Mouse (Mus musculus): ENCODE results near the gene Plekhh2. TPM values are rescaled to one million over a fixed set of nuclear protein-coding genes. Genes with fewer than 3 reads are reported as not detected.

Plekhh2 gene
- total and polyA plus RNA-seq, 3 experiments, result 0.21 to 1.7 (median 1.1) TPM

DNA sequence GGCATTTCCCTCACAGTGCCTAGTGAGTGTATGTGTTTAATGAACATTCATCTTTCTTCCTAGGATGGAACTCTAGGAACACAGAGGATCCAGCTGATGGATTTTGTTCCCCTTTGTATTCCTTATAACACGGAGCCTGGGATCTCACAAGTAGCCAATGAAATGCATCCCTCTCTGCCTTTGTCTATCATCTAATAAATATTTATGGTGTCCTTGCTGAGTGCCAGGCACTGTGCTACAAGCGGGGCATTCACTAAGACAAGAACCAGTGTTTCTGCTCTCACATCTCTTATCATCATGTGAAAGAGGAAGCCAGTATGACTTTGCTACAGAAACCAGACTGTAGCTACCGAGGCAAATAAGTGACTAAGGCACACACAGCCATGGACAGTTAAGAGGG, 3.0 kb upstream of the Plekhh2 start:
- H3K79me2 ChIP-seq (replicated peaks; ENCODE audit: control insufficient read depth, extremely low read depth, insufficient read depth, poor library complexity, severe bottlenecking), result no peaks in the 10 kb centered on the region
- DNase-seq (ENCODE audit: extremely low read depth), result no peak
- H3K4me3 ChIP-seq (replicated peaks in 1 of 3; ENCODE audit: low read depth in 2 of 3, low read length in 2 of 3, poor library complexity in 1 of 3), result no peak overlapping the region
- H3K4me1 ChIP-seq (ENCODE audit: control insufficient read depth in 1 of 2, insufficient read depth in 2 of 2), result peaks cover 7 to 25% of the 10 kb centered on the region in 2 experiments
- no peaks in the 10 kb centered on the region for H3K27me3 ChIP-seq (replicated peaks)
- no peaks in the 10 kb centered on the region for H3K36me3 ChIP-seq (replicated peaks in 1 of 2; ENCODE audit: control insufficient read depth in 1 of 2, insufficient read depth in 1 of 2, low read length in 1 of 2)
- H3K4me2 ChIP-seq (ENCODE audit: insufficient read depth, low read depth, poor library complexity, severe bottlenecking), result no peak overlapping the region
- no peaks in the 10 kb centered on the region for H3K9me3 ChIP-seq (replicated peaks; ENCODE audit: low read length)
- dilution Hi-C loops (cut with MboI; ENCODE audit: extremely low pct_ligation_motif_present, extremely low pct_unique_long_range_greater_than_20kb, low sequenced_read_pairs) (no loop called here), in situ Hi-C loops (cut with MboI; ENCODE audit: low pct_ligation_motif_present, low pct_unique_long_range_greater_than_20kb, low sequenced_read_pairs) (no loop called here)
- H3K9ac ChIP-seq (ENCODE audit: insufficient read depth, low read depth), result no peak overlapping the region
- TF ChIP-seq ZC3H11A (IDR thresholded peaks at IDR 0.05; ENCODE audit: low read depth, low read length), result no peak
- H3K27ac ChIP-seq (ENCODE audit: insufficient read depth, low read depth), result no peak overlapping the region

DNA sequence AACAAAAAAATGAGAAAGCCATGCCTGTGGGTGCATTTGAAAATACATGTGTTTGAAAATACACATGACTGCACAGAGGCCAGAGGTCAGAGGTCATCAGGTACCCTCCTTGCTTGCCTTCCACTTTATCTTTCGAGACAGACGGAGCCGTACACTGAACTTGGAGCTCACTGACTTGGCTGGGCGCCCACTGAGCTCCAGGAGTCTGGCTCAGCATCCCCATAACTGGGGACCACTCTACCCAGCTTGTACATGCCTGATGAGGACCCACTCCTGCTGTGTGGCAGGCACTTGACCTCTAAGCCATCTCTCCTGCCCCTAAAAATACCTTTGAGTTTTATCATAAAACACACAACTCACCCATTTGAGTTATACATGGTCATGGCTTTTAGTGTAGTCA, 2.5 kb upstream of the Plekhh2 start:
- Histone ChIP-seq H3K27ac (ENCODE audit: insufficient read depth, low read depth) (no peak overlapping the region), H3K4me2 (ENCODE audit: insufficient read depth, low read depth, poor library complexity, severe bottlenecking) (no peak overlapping the region), H3K27me3 (replicated peaks) (no peaks in the 10 kb centered on the region), H3K9ac (ENCODE audit: insufficient read depth, low read depth) (no peak overlapping the region), H3K9me3 (replicated peaks; ENCODE audit: low read length) (no peaks in the 10 kb centered on the region), H3K36me3 (replicated peaks in 1 of 2; ENCODE audit: control insufficient read depth in 1 of 2, insufficient read depth in 1 of 2, low read length in 1 of 2) (no peaks in the 10 kb centered on the region), H3K4me1 (ENCODE audit: control insufficient read depth in 1 of 2, insufficient read depth in 2 of 2) (peaks cover 9 to 25% of the 10 kb centered on the region in 2 experiments), H3K4me3 (replicated peaks in 1 of 3; ENCODE audit: low read depth in 2 of 3, low read length in 2 of 3, poor library complexity in 1 of 3) (no peak overlapping the region), H3K79me2 (replicated peaks; ENCODE audit: control insufficient read depth, extremely low read depth, insufficient read depth, poor library complexity, severe bottlenecking) (no peaks in the 10 kb centered on the region)
- in situ Hi-C loops (cut with MboI; ENCODE audit: low pct_ligation_motif_present, low pct_unique_long_range_greater_than_20kb, low sequenced_read_pairs), result no loop called here
- TF ChIP-seq SMC3 (IDR thresholded peaks at IDR 0.05; ENCODE audit: low read depth, low read length) (no peak), ELF1 (IDR thresholded peaks at IDR 0.05; ENCODE audit: low read depth, low read length) (no peak), BHLHE40 (IDR thresholded peaks at IDR 0.05; ENCODE audit: low read depth, low read length) (no peak), RCOR1 (conservative IDR thresholded peaks at IDR 0.05; ENCODE audit: low read depth, low read length) (no peak)
- dilution Hi-C loops (cut with MboI; ENCODE audit: extremely low pct_ligation_motif_present, extremely low pct_unique_long_range_greater_than_20kb, low sequenced_read_pairs), result no loop called here
- DNase-seq (ENCODE audit: extremely low read depth), result no peak

DNA sequence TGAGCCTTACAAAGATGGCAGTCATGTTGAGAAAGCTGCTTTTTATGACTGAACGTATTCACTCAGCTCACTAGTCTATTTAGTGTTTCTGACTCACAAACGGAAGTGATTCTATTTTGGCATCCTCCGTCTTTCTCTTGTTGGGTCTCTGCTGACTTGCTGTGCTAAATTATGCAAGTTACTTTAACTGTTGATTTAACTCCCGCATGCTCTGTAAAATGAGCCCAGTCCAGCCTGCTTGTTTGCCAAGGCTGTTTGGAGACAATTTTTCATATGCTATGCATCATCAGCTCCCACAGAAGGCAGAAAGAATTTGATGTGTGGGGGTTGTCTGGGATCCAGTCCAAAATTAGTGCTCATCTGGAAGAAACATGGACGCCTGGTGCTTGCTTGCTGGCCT, 1.3 kb upstream of the Plekhh2 start:
- H3K27me3 ChIP-seq (replicated peaks), result no peaks in the 10 kb centered on the region
- peak overlapping the region; percentile 21; the same call in 1 of the 2 replicates for H3K27ac ChIP-seq (ENCODE audit: insufficient read depth, low read depth)
- H3K79me2 ChIP-seq (replicated peaks; ENCODE audit: control insufficient read depth, extremely low read depth, insufficient read depth, poor library complexity, severe bottlenecking), result no peaks in the 10 kb centered on the region
- no peaks in the 10 kb centered on the region for H3K9me3 ChIP-seq (replicated peaks; ENCODE audit: low read length)
- in situ Hi-C loops (cut with MboI; ENCODE audit: low pct_ligation_motif_present, low pct_unique_long_range_greater_than_20kb, low sequenced_read_pairs) (no loop called here), dilution Hi-C loops (cut with MboI; ENCODE audit: extremely low pct_ligation_motif_present, extremely low pct_unique_long_range_greater_than_20kb, low sequenced_read_pairs) (no loop called here)
- H3K36me3 ChIP-seq (replicated peaks in 1 of 2; ENCODE audit: control insufficient read depth in 1 of 2, insufficient read depth in 1 of 2, low read length in 1 of 2), result no peaks in the 10 kb centered on the region
- peak; percentile 55 for DNase-seq (ENCODE audit: extremely low read depth)
- H3K4me2 ChIP-seq (ENCODE audit: insufficient read depth, low read depth, poor library complexity, severe bottlenecking), result peak overlapping the region; percentile 87
- H3K4me1 ChIP-seq (ENCODE audit: control insufficient read depth in 1 of 2, insufficient read depth in 2 of 2), result peaks cover 9 to 25% of the 10 kb centered on the region in 2 experiments
- no peak overlapping the region for H3K4me3 ChIP-seq (replicated peaks in 1 of 3; ENCODE audit: low read depth in 2 of 3, low read length in 2 of 3, poor library complexity in 1 of 3)
- H3K9ac ChIP-seq (ENCODE audit: insufficient read depth, low read depth), result 0 out of 2 replicates have a peak overlapping the region, but pooled peaks have one; percentile 34
- TF ChIP-seq MAZ (IDR thresholded peaks at IDR 0.05; ENCODE audit: low read depth, low read length) (peak; percentile 30; the same call in 1 of the 2 replicates), PAX5 (IDR thresholded peaks at IDR 0.05; ENCODE audit: low read length) (no peak), E2F4 (IDR thresholded peaks at IDR 0.05; ENCODE audit: insufficient replicate concordance, low read depth, low read length) (no peak), SMC3 (IDR thresholded peaks at IDR 0.05; ENCODE audit: low read depth, low read length) (no peak), RCOR1 (conservative IDR thresholded peaks at IDR 0.05; ENCODE audit: low read depth, low read length) (0 out of 2 replicates have a peak, but pooled peaks have one; percentile 61), ZKSCAN1 (IDR thresholded peaks at IDR 0.05; ENCODE audit: borderline replicate concordance, low read depth, low read length) (no peak), HCFC1 (IDR thresholded peaks at IDR 0.05; ENCODE audit: low read depth, low read length) (0 out of 2 replicates have a peak, but pooled peaks have one; percentile 33), BHLHE40 (IDR thresholded peaks at IDR 0.05; ENCODE audit: low read depth, low read length) (peak; percentile 28; the same call in 1 of the 2 replicates), IRF4 (IDR thresholded peaks at IDR 0.05; ENCODE audit: low read depth, low read length) (peak; percentile 71; the same call in 1 of the 2 replicates), ZNF384 (IDR thresholded peaks at IDR 0.05; ENCODE audit: low read depth, low read length) (0 out of 2 replicates have a peak, but pooled peaks have one; percentile 47), ETS1 (conservative IDR thresholded peaks at IDR 0.05; ENCODE audit: low read depth, low read length) (peak; percentile 62), SIN3A (IDR thresholded peaks at IDR 0.05; ENCODE audit: low read length) (peak; percentile 52), CHD1 (IDR thresholded peaks at IDR 0.05; ENCODE audit: low read depth, low read length) (0 out of 2 replicates have a peak, but pooled peaks have one; percentile 56), EP300 (IDR thresholded peaks at IDR 0.05; ENCODE audit: low read length) (peak; percentile 73), CHD2 (IDR thresholded peaks at IDR 0.05; ENCODE audit: low read length) (peak; percentile 44; the same call in 1 of the 2 replicates), MYC (IDR thresholded peaks at IDR 0.05; ENCODE audit: low read depth, low read length) (peak; percentile 64; the same call in 1 of the 2 replicates), TCF12 (IDR thresholded peaks at IDR 0.05; ENCODE audit: low read depth, low read length) (0 out of 2 replicates have a peak, but pooled peaks have one; percentile 29), ZC3H11A (IDR thresholded peaks at IDR 0.05; ENCODE audit: low read depth, low read length) (no peak), USF1 (IDR thresholded peaks at IDR 0.05; ENCODE audit: low read depth, low read length) (no peak), MAX (IDR thresholded peaks at IDR 0.05; ENCODE audit: low read length) (peak; percentile 58), JUN (IDR thresholded peaks at IDR 0.05; ENCODE audit: insufficient read depth, low read depth, low read length) (peak; percentile 76; the same call in 1 of the 2 replicates), MAFK (IDR thresholded peaks at IDR 0.05; ENCODE audit: insufficient replicate concordance, low read length) (0 out of 2 replicates have a peak, but pooled peaks have one; percentile 40), MEF2A (IDR thresholded peaks at IDR 0.05; ENCODE audit: borderline replicate concordance, low read depth, low read length) (peak; percentile 96)
